Mouse (Mus musculus): ENCODE measurements around the gene Irak3.

GRCm38 (mm10) chr10:120238241-120238640 is 36.3 kb upstream of the Irak3 start:
- no peak for TF ChIP-seq EP300 (IDR thresholded peaks at IDR 0.05; ENCODE audit: low read depth)
- no peak for TF ChIP-seq CTCF (IDR thresholded peaks at IDR 0.05; ENCODE audit: low read depth)
